Mouse (Mus musculus): ENCODE results near the gene Cyp4f18. TPM values are rescaled to one million over a fixed set of nuclear protein-coding genes. Genes with fewer than 3 reads are reported as not detected.

Cyp4f18 gene
- total RNA-seq, 1 experiment, result 0.18 TPM

DNA sequence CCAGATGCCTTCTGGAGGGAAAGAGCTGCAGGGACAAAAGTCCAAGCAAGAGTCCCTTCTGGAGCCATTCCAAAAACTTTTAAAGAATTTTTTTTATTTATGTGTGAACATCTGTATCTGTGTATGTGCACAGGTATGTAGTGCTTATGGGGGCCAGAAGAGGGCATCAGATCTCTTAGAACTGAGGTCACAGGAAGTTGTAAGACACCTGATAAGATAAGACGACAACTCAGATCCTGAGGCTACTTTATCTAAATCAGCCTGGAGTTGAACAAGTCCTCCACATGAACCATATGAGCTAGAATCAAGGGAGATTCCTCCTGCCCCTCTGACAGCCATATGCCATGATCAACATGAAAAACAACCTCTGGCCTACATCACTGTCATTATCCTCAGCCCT, 10.0 kb downstream of the Cyp4f18 start:
- TF ChIP-seq CHD2 (IDR thresholded peaks at IDR 0.05; ENCODE audit: low read depth, low read length) (no peak), HCFC1 (IDR thresholded peaks at IDR 0.05; ENCODE audit: borderline replicate concordance, insufficient read depth, low read length) (no peak), ZC3H11A (IDR thresholded peaks at IDR 0.05; ENCODE audit: borderline replicate concordance, low read depth, low read length) (no peak), MAFK (IDR thresholded peaks at IDR 0.05; ENCODE audit: insufficient read depth, low read depth, low read length) (no peak), ZNF384 (IDR thresholded peaks at IDR 0.05; ENCODE audit: low read depth, low read length) (no peak)
- Histone ChIP-seq H3K27ac (ENCODE audit: insufficient read depth, low read depth, low read length, poor library complexity, severe bottlenecking) (no peak overlapping the region), H3K36me3 (ENCODE audit: control insufficient read depth, insufficient read depth, low read length, poor library complexity, severe bottlenecking) (no peaks in the 10 kb centered on the region), H3K9me3 (ENCODE audit: control insufficient read depth, insufficient read depth, low read depth, low read length) (no peaks in the 10 kb centered on the region), H3K4me3 (ENCODE audit: insufficient read depth in 1 of 2, low read depth in 1 of 2, low read length in 2 of 2, poor library complexity in 1 of 2, severe bottlenecking in 1 of 2) (no peak overlapping the region), H3K9ac (ENCODE audit: insufficient read depth, low read depth, low read length, poor library complexity, severe bottlenecking) (no peak overlapping the region), H3K4me1 (ENCODE audit: control insufficient read depth in 2 of 2, insufficient read depth in 2 of 2, low read length in 2 of 2, poor library complexity in 1 of 2) (no peaks in the 10 kb centered on the region)
- in situ Hi-C loops (cut with MboI; ENCODE audit: low sequenced_read_pairs in 2 of 2, unreplicated experiment in 2 of 2), result loop anchor here in 1 of 2 experiments (25.0 kb wide), 1 partner anchor 862 kb away; no protein-coding TSS in a partner anchor
- no peak for DNase-seq (ENCODE audit: low read depth, low spot score)

DNA sequence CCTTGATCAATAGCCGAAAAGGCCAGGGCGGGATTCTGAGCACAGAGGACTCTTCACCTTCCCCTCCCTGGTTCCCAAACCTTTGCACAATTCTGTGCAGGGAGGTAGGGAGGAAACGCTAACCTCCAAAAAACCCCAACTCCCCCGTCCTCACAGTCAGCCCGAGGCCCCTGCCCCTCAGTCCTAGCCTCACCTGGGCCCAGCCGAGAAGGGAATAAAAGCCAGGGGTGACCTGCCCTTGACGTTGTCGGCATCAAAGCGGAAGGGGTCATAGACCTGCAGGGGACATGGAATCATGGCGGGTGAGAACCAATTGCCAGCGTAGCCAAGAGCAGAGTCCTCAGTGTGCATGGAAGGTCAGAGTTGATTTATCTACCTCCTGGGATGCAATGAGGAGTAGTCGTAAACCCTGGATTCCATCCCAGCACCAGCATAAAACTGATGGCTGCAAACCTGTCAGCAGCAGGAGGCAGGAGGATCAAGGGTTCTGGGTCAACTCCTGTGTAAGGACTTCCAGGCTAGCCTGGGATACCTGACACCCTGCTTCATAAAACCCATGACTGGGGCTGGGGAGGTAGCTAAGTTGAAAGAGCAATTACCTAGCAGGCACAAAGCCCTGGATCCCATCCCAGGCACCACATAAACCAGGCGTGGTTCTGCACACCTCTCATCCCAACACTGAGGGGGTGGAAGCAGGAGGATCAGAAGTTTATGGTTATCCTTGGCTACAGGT, 20.4 kb downstream of the Cyp4f18 start:
- no peaks in the 10 kb centered on the region for H3K9me3 ChIP-seq (ENCODE audit: control insufficient read depth, insufficient read depth, low read depth, low read length)
- TF ChIP-seq ZNF384 (IDR thresholded peaks at IDR 0.05; ENCODE audit: low read depth, low read length), result no peak
- TF ChIP-seq MAFK (IDR thresholded peaks at IDR 0.05; ENCODE audit: insufficient read depth, low read depth, low read length), result no peak
- TF ChIP-seq HCFC1 (IDR thresholded peaks at IDR 0.05; ENCODE audit: borderline replicate concordance, insufficient read depth, low read length), result no peak
- no peak for DNase-seq (ENCODE audit: low read depth, low spot score)
- H3K9ac ChIP-seq (ENCODE audit: insufficient read depth, low read depth, low read length, poor library complexity, severe bottlenecking), result peak overlapping the region; percentile 55
- peaks cover 0 to 5% of the 10 kb centered on the region in 2 experiments; a peak in 1 of 4 replicates for H3K4me1 ChIP-seq (ENCODE audit: control insufficient read depth in 2 of 2, insufficient read depth in 2 of 2, low read length in 2 of 2, poor library complexity in 1 of 2)
- peak overlapping the region; percentile 61 to 66 for H3K4me3 ChIP-seq (ENCODE audit: insufficient read depth in 1 of 2, low read depth in 1 of 2, low read length in 2 of 2, poor library complexity in 1 of 2, severe bottlenecking in 1 of 2)
- in situ Hi-C loops (cut with MboI; ENCODE audit: low sequenced_read_pairs in 2 of 2, unreplicated experiment in 2 of 2), result loop anchor here in 1 of 2 experiments (25.0 kb wide), 1 partner anchor 852 kb away; no protein-coding TSS in a partner anchor
- no peak overlapping the region for H3K27ac ChIP-seq (ENCODE audit: insufficient read depth, low read depth, low read length, poor library complexity, severe bottlenecking)
- no peaks in the 10 kb centered on the region for H3K36me3 ChIP-seq (ENCODE audit: control insufficient read depth, insufficient read depth, low read length, poor library complexity, severe bottlenecking)

DNA sequence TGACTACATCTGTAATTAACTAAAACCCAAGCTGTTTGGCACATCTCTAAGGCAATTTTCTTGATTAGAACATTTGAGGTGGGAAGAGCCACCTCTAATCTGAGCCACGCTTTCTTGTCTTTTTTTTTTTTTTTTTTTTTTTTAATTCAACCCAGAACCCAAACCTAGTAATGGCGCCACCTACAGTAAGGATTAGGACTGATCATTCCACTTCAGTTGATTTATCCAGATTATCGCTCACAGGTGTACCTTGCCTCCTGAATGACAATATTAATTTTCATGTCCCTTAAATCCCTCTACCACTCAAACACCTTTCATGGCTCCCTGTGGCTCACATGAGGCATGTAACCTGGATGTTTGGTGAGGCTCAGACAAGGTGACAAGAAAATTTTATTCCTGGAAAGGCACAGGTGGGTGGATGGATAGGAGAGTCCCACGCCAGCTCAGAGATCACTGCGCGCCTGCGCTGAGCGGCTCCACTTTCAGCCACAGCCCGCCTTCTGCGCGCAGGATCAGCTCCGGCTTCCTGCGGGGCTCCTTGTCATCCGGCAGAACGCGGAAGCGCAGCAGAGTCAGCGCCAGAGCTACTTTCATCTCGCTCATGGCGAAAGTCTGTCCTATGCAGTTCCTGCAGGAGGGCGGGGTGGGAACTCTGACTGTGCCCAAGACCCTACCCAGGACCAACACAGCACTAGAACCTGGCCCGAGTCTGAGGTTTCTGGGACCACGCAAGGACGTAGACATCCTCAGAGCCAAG, 21.1 kb downstream of the Cyp4f18 start:
- Histone ChIP-seq H3K4me3 (ENCODE audit: insufficient read depth in 1 of 2, low read depth in 1 of 2, low read length in 2 of 2, poor library complexity in 1 of 2, severe bottlenecking in 1 of 2) (peak overlapping the region; percentile 61 to 66), H3K4me1 (ENCODE audit: control insufficient read depth in 2 of 2, insufficient read depth in 2 of 2, low read length in 2 of 2, poor library complexity in 1 of 2) (peaks cover 0 to 5% of the 10 kb centered on the region in 2 experiments; a peak in 1 of 4 replicates), H3K9ac (ENCODE audit: insufficient read depth, low read depth, low read length, poor library complexity, severe bottlenecking) (peak overlapping the region; percentile 55; the same call in 1 of the 2 replicates), H3K9me3 (ENCODE audit: control insufficient read depth, insufficient read depth, low read depth, low read length) (no peaks in the 10 kb centered on the region), H3K27ac (ENCODE audit: insufficient read depth, low read depth, low read length, poor library complexity, severe bottlenecking) (no peak overlapping the region), H3K36me3 (ENCODE audit: control insufficient read depth, insufficient read depth, low read length, poor library complexity, severe bottlenecking) (no peaks in the 10 kb centered on the region)
- peak; percentile 46 for DNase-seq (ENCODE audit: low read depth, low spot score)
- TF ChIP-seq ZC3H11A (IDR thresholded peaks at IDR 0.05; ENCODE audit: borderline replicate concordance, low read depth, low read length) (no peak), ZNF384 (IDR thresholded peaks at IDR 0.05; ENCODE audit: low read depth, low read length) (peak; percentile 97)
- in situ Hi-C loops (cut with MboI; ENCODE audit: low sequenced_read_pairs in 2 of 2, unreplicated experiment in 2 of 2), result loop anchor here in 1 of 2 experiments (25.0 kb wide), 1 partner anchor 851 kb away; no protein-coding TSS in a partner anchor

DNA sequence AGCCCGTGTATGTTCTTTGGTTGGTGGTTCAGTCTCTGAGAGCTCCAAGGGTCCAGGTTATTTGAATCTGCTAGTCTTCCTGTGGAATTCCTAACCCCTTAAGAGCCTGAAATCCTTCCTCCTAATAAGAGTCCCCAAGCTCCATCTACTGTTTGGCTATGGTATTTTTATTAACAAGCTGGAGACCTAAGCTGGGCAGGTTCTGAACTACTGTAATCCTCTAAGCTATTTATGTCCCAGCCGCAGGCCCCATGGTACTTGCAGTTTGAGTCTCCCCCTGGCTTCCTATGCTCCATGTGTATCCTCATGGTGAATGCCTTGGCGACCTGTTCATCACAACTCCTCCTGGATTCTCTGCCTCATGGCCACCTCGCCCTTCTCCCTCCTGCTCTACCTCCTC, 24.8 kb downstream of the Cyp4f18 start:
- DNase-seq (ENCODE audit: low read depth, low spot score), result no peak

More for the DNA sequence above, 24.8 kb downstream of the Cyp4f18 start:
- no peaks in the 10 kb centered on the region for H3K36me3 ChIP-seq (ENCODE audit: control insufficient read depth, insufficient read depth, low read length, poor library complexity, severe bottlenecking)
- H3K27ac ChIP-seq (ENCODE audit: insufficient read depth, low read depth, low read length, poor library complexity, severe bottlenecking), result no peak overlapping the region
- peaks cover 0 to 5% of the 10 kb centered on the region in 2 experiments; a peak in 1 of 4 replicates for H3K4me1 ChIP-seq (ENCODE audit: control insufficient read depth in 2 of 2, insufficient read depth in 2 of 2, low read length in 2 of 2, poor library complexity in 1 of 2)
- H3K9me3 ChIP-seq (ENCODE audit: control insufficient read depth, insufficient read depth, low read depth, low read length), result no peaks in the 10 kb centered on the region
- TF ChIP-seq ZNF384 (IDR thresholded peaks at IDR 0.05; ENCODE audit: low read depth, low read length) (no peak), ZC3H11A (IDR thresholded peaks at IDR 0.05; ENCODE audit: borderline replicate concordance, low read depth, low read length) (no peak), MAFK (IDR thresholded peaks at IDR 0.05; ENCODE audit: insufficient read depth, low read depth, low read length) (no peak), HCFC1 (IDR thresholded peaks at IDR 0.05; ENCODE audit: borderline replicate concordance, insufficient read depth, low read length) (no peak), CHD2 (IDR thresholded peaks at IDR 0.05; ENCODE audit: low read depth, low read length) (no peak)
- no peak overlapping the region for H3K9ac ChIP-seq (ENCODE audit: insufficient read depth, low read depth, low read length, poor library complexity, severe bottlenecking)
- H3K4me3 ChIP-seq (ENCODE audit: insufficient read depth in 1 of 2, low read depth in 1 of 2, low read length in 2 of 2, poor library complexity in 1 of 2, severe bottlenecking in 1 of 2), result no peak overlapping the region
- in situ Hi-C loops (cut with MboI; ENCODE audit: low sequenced_read_pairs in 2 of 2, unreplicated experiment in 2 of 2), result loop anchor here in 1 of 2 experiments (25.0 kb wide), 1 partner anchor 847 kb away; no protein-coding TSS in a partner anchor
